Mouse (Mus musculus): ENCODE results near the gene Rgs6. TPM values are rescaled to one million over a fixed set of nuclear protein-coding genes. Genes with fewer than 3 reads are reported as not detected.

The Rgs6 gene
- 0.69 and 0.77 TPM in 2 replicates for polyA plus RNA-seq (2012; ENCODE audit: insufficient read depth, low replicate concordance)

- TF ChIP-seq GATA1 (IDR thresholded peaks at IDR 0.05; ENCODE audit: borderline replicate concordance, low read length) (no peak), FLI1 (IDR thresholded peaks at IDR 0.05; ENCODE audit: low read length) (no peak)
- Histone ChIP-seq H3K4me1 (no peaks in the 10 kb centered on the region), H3K36me3 (replicated peaks; ENCODE audit: low read length) (no peaks in the 10 kb centered on the region), H3K9me3 (peaks cover 5% of the 10 kb centered on the region), H3K4me3 (replicated peaks) (no peak within 1 kb of the TSS), H3K27me3 (replicated peaks) (no peaks in the 10 kb centered on the region)
These were observed at the start of gene Rgs6 for GRCm38 (mm10) chr12:82588017-82588416. Gene Rgs6 (plus strand): TSS chr12:82588292.

DNA sequence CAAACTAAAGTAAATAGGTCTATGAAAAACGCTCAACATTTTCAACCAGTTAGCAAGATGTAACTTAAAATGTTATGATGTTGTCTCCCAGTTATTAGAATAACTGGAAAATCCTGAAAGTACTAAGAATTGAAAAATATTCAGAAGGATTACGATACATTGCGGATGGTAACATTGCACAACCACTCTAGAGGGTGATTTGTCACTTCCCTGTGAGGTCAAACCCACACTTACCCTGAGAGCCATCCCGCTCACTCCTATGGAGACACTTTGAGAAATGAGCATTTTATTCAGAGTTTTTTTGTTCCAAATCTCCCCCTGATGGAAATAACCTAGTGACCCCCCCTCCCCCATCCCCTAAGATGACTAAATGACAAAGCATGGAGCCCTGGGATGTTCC is 41.0 kb upstream of the Rgs6 start:
- Histone ChIP-seq H3K36me3 (replicated peaks; ENCODE audit: low read length) (no peaks in the 10 kb centered on the region), H3K4me1 (no peaks in the 10 kb centered on the region), H3K27me3 (replicated peaks) (no peaks in the 10 kb centered on the region), H3K4me3 (replicated peaks) (no peak overlapping the region), H3K9me3 (peaks cover 28% of the 10 kb centered on the region)
- no peak for TF ChIP-seq FLI1 (IDR thresholded peaks at IDR 0.05; ENCODE audit: low read length)
- TF ChIP-seq GATA1 (IDR thresholded peaks at IDR 0.05; ENCODE audit: borderline replicate concordance, low read length) = no peak

DNA sequence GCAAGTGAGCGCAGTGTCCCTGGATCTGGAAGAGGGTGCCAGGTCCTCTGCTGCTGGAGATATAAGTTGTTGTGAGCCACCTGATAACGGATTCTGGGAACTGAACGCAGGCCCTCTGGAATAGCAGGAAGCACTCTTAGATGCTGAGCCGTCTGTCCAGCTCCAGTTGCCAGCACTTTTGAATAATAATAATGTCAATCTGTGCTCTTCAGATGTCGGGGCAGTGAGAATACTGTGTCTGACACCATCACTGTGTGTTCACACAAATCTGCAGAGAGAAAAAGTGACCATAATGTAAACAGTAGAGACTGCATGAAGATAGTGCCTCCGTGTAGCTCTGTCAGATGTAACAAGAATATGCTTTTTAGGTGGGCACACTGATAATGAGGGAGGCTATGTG is 38.9 kb upstream of the Rgs6 start:
- Histone ChIP-seq H3K9me3 (peaks cover 33% of the 10 kb centered on the region), H3K4me3 (replicated peaks) (no peak overlapping the region), H3K27me3 (replicated peaks) (no peaks in the 10 kb centered on the region), H3K36me3 (replicated peaks; ENCODE audit: low read length) (no peaks in the 10 kb centered on the region), H3K4me1 (no peaks in the 10 kb centered on the region)
- TF ChIP-seq GATA1 (IDR thresholded peaks at IDR 0.05; ENCODE audit: borderline replicate concordance, low read length) (no peak), FLI1 (IDR thresholded peaks at IDR 0.05; ENCODE audit: low read length) (no peak)

GRCm38 (mm10) chr12:82550076-82550475 is 38.0 kb upstream of the Rgs6 start:
- H3K4me1 ChIP-seq = no peaks in the 10 kb centered on the region
- no peak for TF ChIP-seq GATA1 (IDR thresholded peaks at IDR 0.05; ENCODE audit: borderline replicate concordance, low read length)
- TF ChIP-seq FLI1 (IDR thresholded peaks at IDR 0.05; ENCODE audit: low read length) = no peak
- H3K4me3 ChIP-seq (replicated peaks) = no peak overlapping the region
- no peaks in the 10 kb centered on the region for H3K36me3 ChIP-seq (replicated peaks; ENCODE audit: low read length)
- H3K27me3 ChIP-seq (replicated peaks) = no peaks in the 10 kb centered on the region
- H3K9me3 ChIP-seq = peaks cover 38% of the 10 kb centered on the region

DNA sequence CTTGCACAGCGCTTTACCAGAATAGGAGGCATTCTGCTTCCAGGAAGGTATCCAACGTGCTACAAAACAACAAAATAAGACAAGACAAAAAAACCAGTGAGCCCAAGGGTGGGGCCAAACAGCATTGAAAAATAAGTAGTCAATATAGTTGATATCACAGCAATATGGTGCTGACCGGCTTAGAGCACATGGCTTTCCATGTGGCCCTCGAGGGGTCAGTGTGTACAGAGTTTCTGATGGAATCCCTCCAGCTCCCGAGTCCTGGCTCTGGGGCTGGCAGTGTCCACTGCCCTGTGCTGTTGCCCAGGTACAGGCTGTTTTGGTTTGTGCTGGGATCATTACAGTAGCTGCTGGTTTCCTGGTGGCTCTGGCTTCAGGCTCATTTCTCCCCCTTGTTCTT is 35.7 kb upstream of the Rgs6 start:
- TF ChIP-seq FLI1 (IDR thresholded peaks at IDR 0.05; ENCODE audit: low read length) = no peak
- no peak for TF ChIP-seq GATA1 (IDR thresholded peaks at IDR 0.05; ENCODE audit: borderline replicate concordance, low read length)
- no peaks in the 10 kb centered on the region for H3K4me1 ChIP-seq
- H3K36me3 ChIP-seq (replicated peaks; ENCODE audit: low read length) = no peaks in the 10 kb centered on the region
- no peaks in the 10 kb centered on the region for H3K27me3 ChIP-seq (replicated peaks)
- peaks cover 44% of the 10 kb centered on the region for H3K9me3 ChIP-seq
- H3K4me3 ChIP-seq (replicated peaks) = no peak overlapping the region

- Histone ChIP-seq H3K27me3 (replicated peaks) (peaks cover 5% of the 10 kb centered on the region), H3K9me3 (peaks cover 2% of the 10 kb centered on the region; the same call in 1 of the 2 replicates), H3K4me1 (no peaks in the 10 kb centered on the region), H3K36me3 (replicated peaks; ENCODE audit: low read length) (no peaks in the 10 kb centered on the region), H3K4me3 (replicated peaks) (no peak overlapping the region)
- TF ChIP-seq FLI1 (IDR thresholded peaks at IDR 0.05; ENCODE audit: low read length) = no peak
- TF ChIP-seq GATA1 (IDR thresholded peaks at IDR 0.05; ENCODE audit: borderline replicate concordance, low read length) = no peak
These were observed 25.2 kb upstream of the Rgs6 start for GRCm38 (mm10) chr12:82562916-82563315.

DNA sequence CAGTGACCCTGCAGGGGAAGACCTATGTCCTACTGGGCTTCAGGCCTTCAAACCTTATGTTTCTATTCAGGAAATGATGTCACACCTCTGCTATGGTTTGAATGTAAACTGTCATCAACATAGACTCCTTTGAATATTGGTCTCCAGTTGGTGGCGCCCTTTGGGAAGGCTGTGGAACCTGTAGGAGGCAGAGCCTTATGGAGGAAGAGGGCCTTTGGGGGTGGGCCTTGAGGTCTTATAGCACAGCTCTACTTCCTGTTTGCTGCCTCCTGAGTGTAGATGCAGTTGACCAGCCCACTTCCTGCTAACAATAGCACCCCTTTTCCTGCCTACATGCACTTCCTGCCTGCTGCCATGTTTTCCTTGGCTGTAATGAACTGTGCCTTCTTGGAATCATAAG is 19.7 kb upstream of the Rgs6 start:
- Histone ChIP-seq H3K9me3 (peaks cover 4% of the 10 kb centered on the region), H3K27me3 (replicated peaks) (no peaks in the 10 kb centered on the region), H3K36me3 (replicated peaks; ENCODE audit: low read length) (no peaks in the 10 kb centered on the region), H3K4me1 (no peaks in the 10 kb centered on the region), H3K4me3 (replicated peaks) (no peak overlapping the region)
- no peak for TF ChIP-seq GATA1 (IDR thresholded peaks at IDR 0.05; ENCODE audit: borderline replicate concordance, low read length)
- no peak for TF ChIP-seq FLI1 (IDR thresholded peaks at IDR 0.05; ENCODE audit: low read length)

- Histone ChIP-seq H3K4me1 (no peaks in the 10 kb centered on the region), H3K4me3 (replicated peaks) (no peak overlapping the region), H3K9me3 (peaks cover 4% of the 10 kb centered on the region), H3K27me3 (replicated peaks) (no peaks in the 10 kb centered on the region), H3K36me3 (replicated peaks; ENCODE audit: low read length) (no peaks in the 10 kb centered on the region)
- TF ChIP-seq FLI1 (IDR thresholded peaks at IDR 0.05; ENCODE audit: low read length) (no peak), GATA1 (IDR thresholded peaks at IDR 0.05; ENCODE audit: borderline replicate concordance, low read length) (no peak)
These were observed 15.4 kb upstream of the Rgs6 start for GRCm38 (mm10) chr12:82572706-82573105.

DNA sequence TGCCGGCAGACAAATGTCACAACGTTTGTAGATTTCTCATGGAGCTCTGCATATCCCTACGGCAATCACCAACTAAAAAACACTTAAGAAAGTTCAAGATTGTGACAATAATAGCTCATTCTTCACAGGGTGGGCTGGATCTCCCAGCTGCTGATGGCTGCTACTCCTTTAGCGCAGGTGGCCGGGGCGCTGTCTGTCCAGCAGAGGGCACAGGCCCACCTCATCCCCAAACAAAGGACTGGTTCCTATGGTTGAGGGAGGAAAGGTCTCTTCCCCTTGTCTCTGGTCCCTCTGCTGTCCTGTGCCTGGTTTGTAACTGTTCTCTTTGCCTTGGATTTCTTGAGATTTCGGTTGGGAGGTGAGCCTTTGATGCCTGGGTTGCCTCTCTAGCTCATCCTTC is 1.5 kb upstream of the Rgs6 start:
- H3K4me3 ChIP-seq (replicated peaks) = no peak overlapping the region
- TF ChIP-seq GATA1 (IDR thresholded peaks at IDR 0.05; ENCODE audit: borderline replicate concordance, low read length) = no peak
- TF ChIP-seq FLI1 (IDR thresholded peaks at IDR 0.05; ENCODE audit: low read length) = no peak

DNA sequence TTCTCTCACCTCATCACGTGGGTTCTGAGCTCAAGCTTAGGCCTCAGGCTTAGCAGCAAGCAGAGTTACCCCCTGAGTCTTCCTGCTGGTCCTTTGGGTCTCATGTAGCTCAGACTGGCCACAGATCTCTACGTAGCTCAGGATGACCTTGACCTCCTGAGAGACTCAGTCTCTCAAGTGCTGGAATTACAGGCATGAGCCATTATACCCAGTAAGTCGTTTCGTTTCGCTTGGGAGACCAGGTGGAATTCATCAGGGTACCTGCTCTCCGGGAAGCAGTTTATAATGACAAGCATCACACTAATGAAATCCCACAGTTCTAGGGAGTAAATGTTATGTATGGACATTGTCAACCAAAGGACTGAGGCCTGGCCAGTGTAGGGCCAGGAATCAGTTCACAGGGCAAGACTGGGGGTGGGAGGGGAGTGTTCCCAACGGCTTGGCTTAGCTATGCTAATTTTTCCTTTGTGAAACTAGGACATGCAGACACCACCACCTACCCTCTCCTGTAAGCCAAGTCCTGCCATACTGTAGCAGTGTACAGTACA is 670 bp upstream of the Rgs6 start:
- Histone ChIP-seq H3K4me1 (no peaks in the 10 kb centered on the region), H3K4me3 (replicated peaks) (no peak overlapping the region), H3K36me3 (replicated peaks; ENCODE audit: low read length) (no peaks in the 10 kb centered on the region), H3K27me3 (replicated peaks) (no peaks in the 10 kb centered on the region), H3K9me3 (no peaks in the 10 kb centered on the region)
- TF ChIP-seq FLI1 (IDR thresholded peaks at IDR 0.05; ENCODE audit: low read length) (no peak), GATA1 (IDR thresholded peaks at IDR 0.05; ENCODE audit: borderline replicate concordance, low read length) (no peak)

More for the DNA sequence above, 1.5 kb upstream of the Rgs6 start:
- H3K9me3 ChIP-seq = no peaks in the 10 kb centered on the region
- no peaks in the 10 kb centered on the region for H3K4me1 ChIP-seq
- H3K36me3 ChIP-seq (replicated peaks; ENCODE audit: low read length) = no peaks in the 10 kb centered on the region
- H3K27me3 ChIP-seq (replicated peaks) = no peaks in the 10 kb centered on the region

Measured in megakaryocyte, embryonic 14.5 days (primary cell).